Mouse (Mus musculus) cerebellum, adult 11 months (tissue): ENCODE measurements around the gene Zfp354a.
"Not testable (repeated sequence)": the region's sequence is repeated elsewhere in the genome, so short reads cannot be mapped to it uniquely, and the experiment has no call there.

Experiments
- DNase-seq: peaks from one replicate; pipeline ENCODE4 v3.0.0; 2022

The Zfp354a gene

GRCm38 (mm10) chr11:51059151-51059571, at the start of gene Zfp354a:
Zfp354a (plus strand) TSS chr11:51059257.
- peak; percentile 79 for DNase-seq

DNA sequence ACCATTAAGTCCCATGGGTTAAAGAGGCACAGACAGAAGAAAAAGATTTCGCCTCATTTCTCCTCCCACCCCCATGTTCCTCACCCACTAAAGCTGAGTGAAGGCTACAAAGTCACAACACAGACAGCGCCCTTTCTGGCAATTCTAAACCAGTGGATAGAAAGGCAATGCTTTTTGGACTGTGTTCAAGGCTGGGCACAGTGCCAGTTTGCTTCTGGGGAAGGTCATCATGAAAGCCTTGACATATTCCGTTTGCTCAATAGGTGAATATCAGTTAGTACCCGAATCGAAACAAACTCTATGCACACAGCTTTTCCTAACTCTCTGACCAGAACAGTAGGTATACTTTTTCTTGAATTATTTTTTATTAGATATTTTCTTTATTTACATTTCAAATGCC, 47.2 kb upstream of the Zfp354a start:
- DNase-seq, result no peak

GRCm38 (mm10) chr11:51013936-51014335, 45.1 kb upstream of the Zfp354a start, which contains the start of gene Olfr54:
Olfr54 (plus strand) TSS chr11:51014236.
- DNase-seq, result no peak

GRCm38 (mm10) chr11:51016341-51016740, 42.7 kb upstream of the Zfp354a start:
- DNase-seq, result no peak

DNA sequence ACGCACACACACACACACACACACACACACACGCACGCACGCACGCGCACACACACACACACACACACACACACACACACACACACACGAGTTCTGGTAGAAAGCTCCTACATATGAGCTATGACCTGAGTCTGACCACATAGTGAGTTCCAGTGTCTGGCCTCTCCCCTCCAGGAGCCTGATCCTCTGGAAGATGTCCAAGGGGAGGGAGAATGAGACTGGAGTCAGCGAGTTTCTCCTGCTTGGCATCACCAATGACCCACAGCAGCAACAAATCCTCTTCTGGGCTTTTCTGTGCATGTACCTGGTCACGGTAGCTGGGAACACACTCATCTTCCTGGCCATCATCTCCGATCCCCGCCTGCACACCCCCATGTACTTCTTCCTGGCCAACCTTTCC, 32.2 kb upstream of the Zfp354a start:
- not testable (repeated sequence) for DNase-seq

GRCm38 (mm10) chr11:51029381-51029780, 29.7 kb upstream of the Zfp354a start:
- not testable (repeated sequence) for DNase-seq

- no peak for DNase-seq
Measured at GRCm38 (mm10) chr11:51030225-51030624, 28.8 kb upstream of the Zfp354a start.

DNA sequence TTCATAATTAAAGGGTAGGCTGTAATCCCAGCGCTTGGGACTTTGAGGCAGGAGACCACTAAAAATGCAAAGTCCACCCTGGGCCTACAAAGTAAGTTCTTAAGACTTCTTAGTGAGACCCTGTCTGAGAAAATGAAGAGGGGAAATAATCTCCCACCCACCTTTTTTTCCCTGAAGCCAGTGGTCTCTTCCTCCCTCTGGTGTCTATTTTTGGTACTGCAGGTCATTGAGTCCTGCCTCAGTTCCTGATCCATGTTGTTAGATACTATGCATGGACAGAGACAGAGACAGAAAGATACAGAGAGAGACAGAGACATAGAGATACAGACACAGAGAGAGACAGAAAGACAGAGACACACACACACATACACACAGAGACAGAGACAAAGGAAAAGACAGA, 26.2 kb upstream of the Zfp354a start:
- DNase-seq, result no peak

DNA sequence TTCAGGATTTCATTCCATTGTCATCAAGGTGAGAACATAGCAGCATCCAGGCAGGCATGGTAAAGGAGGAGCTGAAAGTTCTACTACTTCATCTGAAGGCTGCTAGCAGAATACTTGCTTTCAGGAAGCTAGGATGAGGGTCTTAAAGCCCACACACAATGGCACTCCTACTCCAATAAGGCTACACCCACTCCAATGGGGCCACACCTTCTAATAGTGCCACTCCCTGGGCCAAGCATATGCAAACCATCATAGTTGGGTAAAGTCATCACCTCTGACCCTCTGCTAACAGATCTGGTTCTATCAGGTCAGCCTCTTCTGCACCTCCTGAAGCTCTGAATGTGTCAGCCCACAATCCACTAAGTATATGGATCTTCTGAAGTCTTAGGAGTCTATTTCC, 24.9 kb upstream of the Zfp354a start:
- DNase-seq, result not testable (repeated sequence)

DNA sequence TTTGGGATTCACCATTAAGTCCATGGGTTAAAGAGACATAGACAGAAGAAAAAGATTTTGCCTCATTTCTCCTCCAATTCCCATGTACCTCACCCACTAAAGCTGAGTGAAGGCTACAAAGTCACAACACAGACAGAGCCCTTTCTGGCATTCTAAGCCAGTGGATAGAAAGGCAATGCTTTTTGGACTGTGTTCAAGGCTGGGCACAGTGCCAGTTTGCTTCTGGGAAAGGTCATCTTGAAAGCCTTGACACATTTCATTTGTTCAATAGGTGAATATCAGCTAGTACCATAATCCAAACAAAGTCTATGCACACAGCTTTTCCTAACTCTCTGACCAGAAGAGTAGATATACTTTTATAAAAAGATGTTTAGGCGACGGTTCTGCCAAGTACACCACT, 23.1 kb upstream of the Zfp354a start:
- DNase-seq, result no peak

DNA sequence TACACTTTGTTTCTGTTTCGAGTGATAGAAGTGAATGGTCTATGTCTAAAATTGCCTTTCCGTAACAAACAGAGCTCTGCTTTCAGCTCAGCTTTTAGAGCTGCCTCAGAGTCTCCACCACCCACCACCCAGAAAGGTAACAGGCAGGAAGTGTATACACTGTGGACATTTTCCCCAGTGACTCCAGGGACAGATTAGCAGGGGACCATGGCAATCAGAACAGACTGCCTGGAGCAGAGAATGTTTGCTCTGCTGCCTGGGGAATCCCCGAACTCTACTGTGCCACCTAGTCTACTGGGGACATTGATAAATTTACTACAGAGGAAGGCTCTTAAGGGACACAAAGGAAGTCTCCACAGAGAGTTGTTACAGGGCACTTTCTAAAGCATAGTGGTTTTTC, 14.3 kb upstream of the Zfp354a start:
- not testable (repeated sequence) for DNase-seq

- DNase-seq, result not testable (repeated sequence)
Measured at GRCm38 (mm10) chr11:51047809-51048208, 11.2 kb upstream of the Zfp354a start, which contains the start of gene Olfr1375. Olfr1375 (plus strand) TSS chr11:51048109.

GRCm38 (mm10) chr11:51051678-51052077, 7.4 kb upstream of the Zfp354a start:
- DNase-seq, result no peak

DNA sequence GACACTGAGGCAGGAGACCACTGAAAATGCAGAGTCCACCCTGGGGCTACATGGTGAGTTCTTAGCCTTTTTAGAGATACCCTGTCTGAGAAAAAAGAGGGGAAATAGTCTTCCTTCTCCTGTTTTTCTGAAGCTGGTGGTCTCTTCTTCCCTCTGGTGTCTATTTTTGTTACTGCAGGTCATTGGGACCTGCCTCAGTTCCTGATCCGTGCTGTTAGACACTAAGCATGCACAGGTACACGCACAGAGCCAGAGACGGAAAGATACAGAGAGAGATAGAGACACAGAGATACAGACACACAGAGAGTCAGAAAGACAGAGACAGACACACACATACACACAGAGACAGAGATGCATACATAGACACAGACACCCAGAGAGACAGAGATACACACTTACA, 5.8 kb upstream of the Zfp354a start:
- no peak for DNase-seq

GRCm38 (mm10) chr11:51059640-51060039, 583 bp downstream of the Zfp354a start:
- DNase-seq, result no peak

DNA sequence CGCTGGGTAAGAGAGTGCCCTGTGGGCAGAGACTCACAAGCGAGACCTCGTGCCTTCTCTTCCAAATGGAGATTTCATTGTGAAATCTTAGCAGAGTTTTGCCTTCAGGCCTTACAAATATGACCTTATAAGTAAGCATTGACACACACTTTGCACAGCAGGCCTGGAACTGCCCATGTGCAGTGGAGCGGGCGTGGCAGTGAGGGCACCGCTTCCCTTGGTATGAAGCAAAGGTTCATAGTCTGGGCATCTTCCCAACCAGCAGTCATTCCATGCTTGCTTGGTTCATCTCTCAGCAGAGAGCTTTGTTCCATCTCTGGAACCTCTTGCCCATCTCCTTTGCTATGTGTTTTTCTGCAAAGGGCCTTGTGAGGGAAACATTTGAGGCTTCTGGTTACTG, 1.9 kb downstream of the Zfp354a start:
- no peak for DNase-seq

GRCm38 (mm10) chr11:51063276-51063675, 4.2 kb downstream of the Zfp354a start:
- no peak for DNase-seq

- no peak for DNase-seq
Measured at GRCm38 (mm10) chr11:51063841-51064240, 4.8 kb downstream of the Zfp354a start.

GRCm38 (mm10) chr11:51084527-51084926, 25.5 kb downstream of the Zfp354a start:
- no peak for DNase-seq

- no peak for DNase-seq
Measured at GRCm38 (mm10) chr11:51085269-51085668, 26.2 kb downstream of the Zfp354a start.

DNA sequence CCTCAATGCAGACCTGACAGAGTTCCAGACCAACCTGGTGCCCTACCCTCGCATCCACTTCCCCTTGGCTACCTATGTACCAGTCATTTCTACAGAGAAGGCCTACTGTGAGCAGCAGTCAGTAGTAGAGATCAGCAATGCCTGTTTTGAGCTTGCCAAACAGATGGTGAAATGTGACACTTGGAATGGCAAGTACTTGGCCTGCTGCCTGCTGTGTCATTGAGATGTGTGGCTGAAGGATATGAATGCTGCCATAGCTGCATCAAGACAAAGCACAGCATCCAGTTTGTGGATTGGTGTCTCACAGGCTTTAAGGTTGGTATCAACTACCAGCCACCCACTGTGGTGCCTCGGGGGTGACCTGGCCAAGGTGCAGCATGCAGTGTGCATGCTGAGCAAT, 48.2 kb downstream of the Zfp354a start:
- DNase-seq, result no peak

DNA sequence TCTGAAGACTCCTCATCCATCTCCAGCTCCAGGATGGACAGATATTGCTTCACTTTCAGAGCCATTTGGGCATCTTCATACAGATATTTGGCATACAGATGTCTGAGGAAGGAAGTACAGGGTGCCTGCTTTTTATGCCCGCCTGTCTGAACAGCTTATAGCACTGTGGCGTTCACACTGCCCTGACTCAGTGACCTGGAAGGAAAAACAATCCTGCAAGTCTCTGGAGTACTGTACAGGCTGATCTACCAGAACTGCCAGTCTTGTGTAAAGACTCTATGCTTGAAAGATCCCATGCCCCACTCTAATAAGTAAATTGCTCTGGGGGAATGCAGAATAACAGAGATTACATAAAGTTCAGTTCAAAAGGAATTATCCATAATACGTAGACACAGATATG, 51.6 kb downstream of the Zfp354a start:
- DNase-seq, result no peak
